Mouse (Mus musculus) gastrocnemius, adult 18-20 months (tissue): Measurements from ENCODE around the gene Mrpl3. TPM values are rescaled to one million over a fixed set of nuclear protein-coding genes. Genes with fewer than 3 reads are reported as not detected.
"Not testable (repeated sequence)": the region's sequence is repeated elsewhere in the genome, so short reads cannot be mapped to it uniquely, and the experiment has no call there.

Experiments
- DNase-seq: peaks from one replicate; pipeline ENCODE4 v3.0.0; 2021; ENCODE audit warnings: low spot score
- long read RNA-seq, 2 experiments: library from polyadenylated mRNA; stranded (forward); transcript quantifications; one replicate each; pipeline ENCODE4 v2.0.0; 2021
- total RNA-seq, 2 experiments: library from RNA; stranded (reverse); gene quantifications; 2 replicates each; pipeline ENCODE4 v1.2.3; 2021

The Mrpl3 gene
- 10 to 100 TPM; 75.1 to 76.0 TPM for total RNA-seq
- long read RNA-seq, experiment 1, transcript Mrpl3-201 (10 exons, 3,972 nt) = major isoform, 41 of 44 reads
- long read RNA-seq, experiment 1, partial matches to known transcripts = 1 of 44 reads
- long read RNA-seq, experiment 1, other reads (novel, unspliced or antisense) = 2 of 44 reads
- long read RNA-seq, experiment 2, transcript Mrpl3-201 (10 exons, 3,972 nt) = major isoform, 40 of 51 reads
- long read RNA-seq, experiment 2, partial matches to known transcripts = 3 of 51 reads
- long read RNA-seq, experiment 2, other reads (novel, unspliced or antisense) = 8 of 51 reads

- DNase-seq = peak; percentile 87
These were observed at the start of gene Mrpl3 for GRCm38 (mm10) chr9:105053147-105053557. TSS of gene Mrpl3 (plus strand) at chr9:105053239.

GRCm38 (mm10) chr9:105010721-105011120 is 42.3 kb upstream of the Mrpl3 start:
- DNase-seq = no peak

- DNase-seq = no peak
These were observed 34.9 kb upstream of the Mrpl3 start for GRCm38 (mm10) chr9:105018186-105018585.

GRCm38 (mm10) chr9:105028311-105028710 is 24.7 kb upstream of the Mrpl3 start:
- DNase-seq = no peak

- DNase-seq = no peak
These were observed 20.5 kb upstream of the Mrpl3 start for GRCm38 (mm10) chr9:105032572-105032971.

- DNase-seq = no peak
These were observed 19.4 kb upstream of the Mrpl3 start for GRCm38 (mm10) chr9:105033641-105034040.

GRCm38 (mm10) chr9:105037847-105038246 is 15.2 kb upstream of the Mrpl3 start:
- no peak for DNase-seq

DNA sequence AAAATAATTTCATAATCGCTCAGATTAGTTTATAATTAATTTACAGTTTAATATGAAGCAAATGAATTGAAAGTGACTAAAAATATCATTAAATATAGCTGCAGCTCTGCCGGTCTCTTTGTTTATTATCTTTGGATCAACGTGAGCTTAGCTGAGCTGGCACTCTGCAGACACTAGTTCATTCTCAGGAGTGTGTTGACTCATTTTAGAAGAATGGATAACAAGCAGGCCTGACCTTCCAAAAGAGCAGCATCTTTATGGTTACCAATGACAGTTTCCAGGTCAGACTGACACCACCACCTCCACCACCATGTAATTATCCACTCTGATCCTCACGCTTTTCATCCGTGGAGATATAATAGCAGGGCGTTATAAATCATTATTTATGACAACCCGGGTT is 7.0 kb upstream of the Mrpl3 start:
- no peak for DNase-seq

GRCm38 (mm10) chr9:105048351-105048750 is 4.7 kb upstream of the Mrpl3 start:
- no peak for DNase-seq

GRCm38 (mm10) chr9:105049636-105050035 is 3.4 kb upstream of the Mrpl3 start:
- no peak for DNase-seq

DNA sequence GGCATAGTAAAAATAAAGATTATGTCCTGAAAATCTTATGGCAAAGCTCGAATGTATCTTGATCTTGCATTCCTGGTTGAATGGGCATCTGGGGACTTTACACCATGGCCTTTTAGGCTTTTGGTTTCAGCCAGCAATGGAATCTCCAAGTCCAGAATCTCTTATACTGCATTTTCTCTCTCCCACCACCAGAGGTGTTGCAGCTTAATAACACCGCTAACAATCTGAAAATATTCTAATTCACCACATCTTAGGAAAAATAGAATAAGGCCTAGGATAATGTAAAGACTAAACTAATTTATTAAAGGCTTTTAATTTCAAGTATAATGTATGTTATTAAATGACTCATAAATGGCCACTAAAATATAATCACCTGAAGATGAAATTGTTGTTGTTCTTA is 2.8 kb upstream of the Mrpl3 start:
- no peak for DNase-seq

GRCm38 (mm10) chr9:105053812-105054211 is 773 bp downstream of the Mrpl3 start:
- no peak for DNase-seq

- DNase-seq = no peak
These were observed 16.1 kb downstream of the Mrpl3 start for GRCm38 (mm10) chr9:105069106-105069505.

DNA sequence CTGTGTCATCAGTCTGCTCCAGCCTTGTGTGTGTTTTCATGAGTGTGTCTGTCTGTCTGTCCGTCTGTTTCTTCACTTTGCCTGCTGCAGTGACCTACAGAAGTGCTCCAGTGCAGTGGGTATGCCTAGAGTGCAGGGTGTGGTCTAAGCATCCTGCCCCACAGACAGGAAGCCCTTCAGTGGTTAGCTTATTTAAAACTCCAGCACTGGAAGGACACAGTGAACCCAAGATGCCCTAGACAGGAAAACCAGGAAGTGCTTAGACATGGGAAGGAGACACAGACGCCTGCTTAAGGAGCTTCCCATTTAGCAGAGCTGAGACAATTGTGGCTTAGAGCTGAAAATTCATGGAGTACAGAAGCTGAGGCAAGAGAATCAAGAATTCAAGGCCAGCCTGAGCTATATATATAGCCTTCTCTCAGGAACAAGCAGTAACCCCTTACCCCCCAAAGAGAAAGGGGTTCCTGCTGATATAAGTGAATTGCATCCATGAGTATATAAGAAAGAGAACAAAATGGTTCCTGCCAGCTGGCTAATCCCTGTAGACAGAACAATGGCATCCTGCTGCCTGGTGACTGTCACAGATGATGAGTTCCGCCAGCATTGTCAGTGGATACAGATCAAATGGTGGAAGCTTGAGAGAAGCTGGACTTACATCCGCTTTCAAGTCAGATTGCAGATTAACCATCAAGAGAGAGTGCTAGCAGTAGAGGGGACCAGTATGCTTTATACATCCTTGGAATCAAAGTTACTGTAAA is 20.1 kb downstream of the Mrpl3 start:
- no peak for DNase-seq

- DNase-seq = no peak
These were observed 21.8 kb downstream of the Mrpl3 start for GRCm38 (mm10) chr9:105074851-105075250.

DNA sequence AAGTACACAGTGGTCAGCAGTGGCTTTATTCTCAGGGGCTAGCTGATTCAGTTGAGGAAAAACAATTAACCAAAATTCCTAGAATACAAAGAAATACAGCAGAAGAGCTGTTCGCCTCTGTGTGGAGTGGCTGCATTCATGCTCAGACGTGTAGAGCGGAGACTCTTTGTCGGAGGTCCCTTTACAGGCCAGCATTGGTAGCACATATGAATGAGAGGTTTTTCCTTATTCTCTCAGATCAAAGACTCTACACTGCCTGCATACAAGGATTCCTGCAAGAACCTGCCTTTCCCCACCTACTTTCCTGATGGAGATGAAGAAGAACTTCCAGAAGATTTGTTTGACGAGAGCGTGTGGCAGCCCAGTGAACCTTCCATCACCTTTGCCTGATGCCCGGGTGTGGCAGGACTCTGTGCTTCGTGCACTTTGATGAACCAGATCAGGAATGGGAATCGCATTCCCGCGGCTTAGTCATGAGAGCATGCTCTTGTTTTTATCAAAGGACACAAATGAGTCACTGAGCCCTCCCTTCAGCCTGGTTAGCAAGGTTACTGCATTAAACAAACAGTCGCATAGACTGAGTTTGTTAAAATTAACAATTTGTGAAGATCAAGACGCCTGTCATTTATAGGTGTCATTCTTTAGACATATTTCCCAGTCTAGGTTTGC is 23.9 kb downstream of the Mrpl3 start:
- DNase-seq = no peak

DNA sequence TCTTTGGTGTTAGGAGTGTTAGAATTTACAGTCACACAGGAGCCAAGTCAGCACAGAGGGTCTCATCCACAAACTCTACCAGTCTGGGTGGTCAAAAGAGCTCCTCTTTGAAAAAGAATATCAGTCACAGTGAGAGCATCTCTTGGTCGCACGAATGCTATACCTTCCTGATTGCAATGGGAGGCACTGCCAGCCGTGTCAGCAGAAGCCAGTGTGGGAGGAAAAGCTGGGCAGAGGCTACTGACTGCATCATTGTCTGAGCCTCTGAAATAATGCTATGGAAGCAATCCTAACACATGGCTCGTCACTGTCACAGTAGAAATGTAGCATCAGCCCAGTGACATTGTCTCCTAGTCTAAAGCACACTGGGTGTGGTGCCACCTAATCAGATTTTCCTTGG is 25.4 kb downstream of the Mrpl3 start:
- no peak for DNase-seq

GRCm38 (mm10) chr9:105080246-105080645 is 27.2 kb downstream of the Mrpl3 start:
- no peak for DNase-seq

DNA sequence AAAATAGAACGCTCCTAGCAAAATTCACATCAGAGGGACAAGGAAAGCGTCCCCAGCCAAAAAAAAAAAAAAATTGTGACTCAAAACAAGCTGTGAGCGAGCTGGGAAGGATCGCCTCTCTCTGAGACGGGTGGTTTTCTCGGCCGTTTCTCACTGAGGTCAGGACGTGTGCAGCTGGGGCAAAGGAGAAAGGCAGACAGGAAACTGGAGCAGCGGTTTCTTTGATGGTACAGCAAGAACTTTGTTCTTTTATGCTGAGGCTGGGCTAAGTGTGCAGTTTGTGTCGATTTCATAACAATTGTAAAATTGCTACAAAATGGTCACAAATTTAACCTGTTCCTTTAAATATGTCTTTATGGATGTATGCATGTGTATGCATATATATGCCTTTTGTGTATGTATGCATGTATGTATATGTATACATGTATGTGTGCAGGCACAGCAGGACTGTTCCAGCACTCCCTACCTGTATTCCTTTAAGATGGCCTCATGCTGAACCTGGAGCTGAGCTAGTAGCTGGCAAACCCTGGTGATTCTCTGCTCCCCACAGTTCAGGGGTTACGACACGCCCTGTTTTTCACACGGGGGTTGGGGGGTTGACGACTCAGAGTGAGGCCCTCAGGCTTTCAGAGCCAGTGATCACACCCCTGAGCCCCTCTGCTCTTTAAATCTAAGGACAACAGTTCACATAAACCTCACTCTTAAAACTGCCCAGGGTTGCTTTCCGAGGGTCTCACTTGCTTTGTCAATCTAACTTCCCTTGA is 48.0 kb downstream of the Mrpl3 start:
- DNase-seq = no peak

DNA sequence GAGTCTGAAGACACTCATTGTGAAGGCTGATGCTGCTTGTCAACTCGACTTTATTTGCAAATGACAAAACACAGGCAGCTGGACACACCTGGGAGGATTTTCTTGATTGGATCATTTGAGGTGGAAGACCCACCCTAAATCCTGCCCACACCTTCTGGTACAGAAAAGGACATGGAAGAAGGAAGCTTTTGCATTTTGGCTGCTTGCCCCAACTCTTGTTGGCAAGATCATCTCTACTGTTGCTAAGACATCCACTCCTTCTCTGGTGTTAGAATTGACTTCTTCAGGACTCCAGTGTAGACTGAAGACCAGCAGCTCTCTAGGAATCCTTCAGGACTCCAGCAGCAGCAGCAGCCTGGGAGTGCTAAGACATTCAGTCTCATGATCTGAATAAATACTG is 48.9 kb downstream of the Mrpl3 start:
- DNase-seq = no peak

DNA sequence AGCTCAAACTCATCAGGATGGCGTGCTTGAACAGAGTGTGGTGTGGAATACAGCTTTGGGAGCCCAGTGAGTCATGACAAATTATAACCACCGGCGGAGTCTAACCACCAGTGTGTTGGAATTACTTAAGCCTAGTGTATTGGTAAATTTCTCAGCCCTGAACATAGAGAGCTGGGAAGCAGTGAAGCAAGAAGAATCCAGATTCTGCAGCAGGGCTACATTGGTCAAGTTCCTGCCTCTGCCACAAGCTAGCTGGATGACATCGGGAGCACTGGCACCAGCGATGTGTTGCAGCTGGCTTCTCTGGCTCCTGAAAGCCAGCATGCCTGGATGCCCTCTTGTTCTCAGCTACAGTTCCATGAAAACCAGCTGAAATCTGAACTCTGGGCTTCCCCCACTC is 50.9 kb downstream of the Mrpl3 start:
- no peak for DNase-seq

DNA sequence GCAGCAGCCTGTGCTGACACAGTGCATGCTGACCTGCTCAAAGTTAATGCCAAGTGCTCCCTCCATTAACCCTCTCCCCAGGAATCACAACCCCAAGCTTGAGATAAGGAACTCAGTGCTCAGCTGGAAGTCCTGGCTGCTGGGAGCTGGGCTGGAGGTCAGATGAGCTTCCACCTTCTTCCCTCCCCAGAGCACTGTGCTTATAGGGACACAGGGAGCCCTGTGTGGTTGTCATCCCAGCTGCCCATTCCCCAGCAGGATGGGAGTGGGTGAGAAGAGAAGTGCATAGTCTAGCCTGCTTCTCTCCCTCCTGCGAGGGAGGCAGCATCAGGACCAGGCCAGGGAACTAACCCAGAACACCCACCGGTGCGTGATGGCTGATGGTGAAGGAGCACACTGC is 72.2 kb downstream of the Mrpl3 start:
- DNase-seq = not testable (repeated sequence)
